Mouse (Mus musculus) kidney, embryonic 16.5 days (tissue): Measurements from ENCODE around the gene Igfals. TPM values are rescaled to one million over a fixed set of nuclear protein-coding genes. Genes with fewer than 3 reads are reported as not detected.

Experiments used
- ATAC-seq: fragments of 200-750 bp; cut with Nextera tagmentation; 2 replicates; pipeline ENCODE4 v1.8.0; 2017; ENCODE audit warnings: moderate TSS enrichment; ENCODE audit not compliant: low FRiP score, low TSS enrichment
- H3K27ac ChIP-seq: fragments of 300-500 bp; sonication (generic); 2 replicates; pipeline ENCODE4 v1.5.1; 2014; ENCODE audit warnings: low read length
- H3K27me3 ChIP-seq: fragments of 300-500 bp; sonication (generic); 2 replicates; pipeline ENCODE4 v1.6.1; 2014; ENCODE audit warnings: low read length, control low read depth, mixed read lengths; ENCODE audit not compliant: insufficient read depth
- H3K36me3 ChIP-seq: fragments of 300-500 bp; sonication (generic); 2 replicates; pipeline ENCODE4 v1.6.1; 2014; ENCODE audit warnings: low read length, control low read depth, mixed read lengths; ENCODE audit not compliant: insufficient read depth
- H3K4me1 ChIP-seq: fragments of 300-500 bp; sonication (generic); 2 replicates; pipeline ENCODE4 v1.6.1; 2014; ENCODE audit warnings: low read length, control low read depth, mixed read lengths; ENCODE audit not compliant: insufficient read depth
- H3K4me2 ChIP-seq: fragments of 300-500 bp; sonication (generic); replicated peaks from 2 replicates; pipeline ENCODE4 v1.6.1; 2014; ENCODE audit warnings: low read depth, low read length
- H3K4me3 ChIP-seq: fragments of 300-500 bp; sonication (generic); 2 replicates; pipeline ENCODE4 v1.5.1; 2014; ENCODE audit warnings: mild to moderate bottlenecking, low read length
- H3K9ac ChIP-seq: fragments of 300-500 bp; sonication (generic); replicated peaks from 2 replicates; pipeline ENCODE4 v1.6.1; 2014; ENCODE audit warnings: low read length
- H3K9me3 ChIP-seq: fragments of 300-500 bp; sonication (generic); 2 replicates; pipeline ENCODE4 v1.6.1; 2016; ENCODE audit warnings: low read length, control low read depth
- WGBS: fragments of 180-500 bp; shearing (Covaris S2); extraction: QIAGEN DNeasy Blood & Tissue Kit; methylation state at CpG from one replicate; pipeline ENCODE4 v1.1.7; 2014; 5-methylcytosine and 5-hydroxymethylcytosine counted together
- polyA plus RNA-seq: library from polyadenylated mRNA; unstranded; fragments of >200 nt; fragmentation: Nextera tagmentation; extraction: Ambion mirVana; gene quantifications from 2 replicates; pipeline ENCODE4 v1.2.1, GENCODE M21; 2015

Gene Igfals
- polyA plus RNA-seq, 1 experiment from 2014 or later = 3.1 TPM

GRCm38 (mm10) chr17:24898041-24898854 lies 32.5 kb downstream of the Igfals start:
- H3K4me3 ChIP-seq = no peak overlapping the region
- H3K27ac ChIP-seq = no peak overlapping the region
- peaks cover 30% of the 10 kb centered on the region for H3K4me1 ChIP-seq
- no peaks in the 10 kb centered on the region for H3K27me3 ChIP-seq
- no peak for ATAC-seq
- WGBS = 80% methylated on average over 4 of the region's 4 CpGs
- H3K4me2 ChIP-seq = no peak overlapping the region
- H3K9ac ChIP-seq = no peak overlapping the region; the same call in 1 of the 2 replicates
- no peaks in the 10 kb centered on the region for H3K9me3 ChIP-seq
- peaks cover 63% of the 10 kb centered on the region for H3K36me3 ChIP-seq

GRCm38 (mm10) chr17:24899153-24899552 lies 33.4 kb downstream of the Igfals start:
- Histone ChIP-seq H3K4me2 (no peak overlapping the region), H3K9me3 (no peaks in the 10 kb centered on the region), H3K27ac (no peak overlapping the region), H3K4me1 (peaks cover 24% of the 10 kb centered on the region), H3K27me3 (no peaks in the 10 kb centered on the region), H3K4me3 (no peak overlapping the region), H3K9ac (no peak overlapping the region), H3K36me3 (peaks cover 66% of the 10 kb centered on the region)
- no peak for ATAC-seq
- 89% methylated on average over 5 of the region's 5 CpGs for WGBS

- H3K4me2 ChIP-seq = no peak overlapping the region
- no peak overlapping the region for H3K27ac ChIP-seq
- WGBS = 96% methylated on average over 6 of the region's 6 CpGs
- no peak for ATAC-seq
- no peak overlapping the region for H3K4me3 ChIP-seq
- H3K36me3 ChIP-seq = peaks cover 75% of the 10 kb centered on the region
- peaks cover 21% of the 10 kb centered on the region for H3K4me1 ChIP-seq
- no peak overlapping the region for H3K9ac ChIP-seq
- H3K27me3 ChIP-seq = no peaks in the 10 kb centered on the region
- no peaks in the 10 kb centered on the region for H3K9me3 ChIP-seq
These were observed 34.2 kb downstream of the Igfals start for GRCm38 (mm10) chr17:24900014-24900413.

- Histone ChIP-seq H3K4me1 (peaks cover 8% of the 10 kb centered on the region; the same call in 1 of the 2 replicates), H3K27ac (no peak overlapping the region), H3K9me3 (no peaks in the 10 kb centered on the region), H3K4me2 (no peak overlapping the region), H3K4me3 (no peak overlapping the region), H3K9ac (no peak overlapping the region), H3K27me3 (no peaks in the 10 kb centered on the region), H3K36me3 (peaks cover 93% of the 10 kb centered on the region)
- no peak for ATAC-seq
- 93% methylated on average over 5 of the region's 5 CpGs for WGBS
These were observed 36.3 kb downstream of the Igfals start for GRCm38 (mm10) chr17:24902124-24902523.

GRCm38 (mm10) chr17:24902671-24903474 lies 37.1 kb downstream of the Igfals start:
- Histone ChIP-seq H3K9ac (no peak overlapping the region), H3K27ac (no peak overlapping the region), H3K4me2 (no peak overlapping the region), H3K9me3 (no peaks in the 10 kb centered on the region), H3K4me3 (no peak overlapping the region), H3K27me3 (no peaks in the 10 kb centered on the region), H3K4me1 (peaks cover 2% of the 10 kb centered on the region; the same call in 1 of the 2 replicates), H3K36me3 (peaks cover 98% of the 10 kb centered on the region)
- WGBS = 67% methylated on average over 9 of the region's 9 CpGs
- ATAC-seq = no peak

- ATAC-seq = no peak
- Histone ChIP-seq H3K4me2 (no peak overlapping the region), H3K27me3 (no peaks in the 10 kb centered on the region), H3K4me1 (no peaks in the 10 kb centered on the region), H3K4me3 (no peak overlapping the region), H3K9ac (no peak overlapping the region), H3K9me3 (no peaks in the 10 kb centered on the region), H3K36me3 (peaks cover 98% of the 10 kb centered on the region), H3K27ac (no peak overlapping the region)
- 92% methylated on average over 9 of the region's 9 CpGs for WGBS
These were observed 38.0 kb downstream of the Igfals start for GRCm38 (mm10) chr17:24903767-24904166.

GRCm38 (mm10) chr17:24907591-24907990 lies 41.8 kb downstream of the Igfals start:
- Histone ChIP-seq H3K27me3 (no peaks in the 10 kb centered on the region), H3K4me3 (no peak overlapping the region), H3K27ac (no peak overlapping the region), H3K4me1 (no peaks in the 10 kb centered on the region), H3K9ac (no peak overlapping the region), H3K4me2 (no peak overlapping the region), H3K9me3 (no peaks in the 10 kb centered on the region), H3K36me3 (peaks cover 88% of the 10 kb centered on the region)
- ATAC-seq = no peak
- 94% methylated on average over 2 of the region's 2 CpGs for WGBS

- Histone ChIP-seq H3K9me3 (no peaks in the 10 kb centered on the region), H3K9ac (no peak overlapping the region), H3K36me3 (peaks cover 83% of the 10 kb centered on the region), H3K4me2 (no peak overlapping the region), H3K27me3 (no peaks in the 10 kb centered on the region), H3K4me3 (no peak overlapping the region), H3K4me1 (no peaks in the 10 kb centered on the region), H3K27ac (no peak overlapping the region)
- no peak for ATAC-seq
These were observed 48.2 kb downstream of the Igfals start for GRCm38 (mm10) chr17:24913984-24914383.

GRCm38 (mm10) chr17:24923246-24923645 lies 57.4 kb downstream of the Igfals start:
- no peak overlapping the region for H3K4me3 ChIP-seq
- H3K27ac ChIP-seq = no peak overlapping the region
- H3K4me2 ChIP-seq = no peak overlapping the region
- no peaks in the 10 kb centered on the region for H3K4me1 ChIP-seq
- WGBS = 88% methylated on average over 1 of the region's 1 CpGs
- H3K9me3 ChIP-seq = no peaks in the 10 kb centered on the region
- H3K36me3 ChIP-seq = peaks cover 64% of the 10 kb centered on the region
- no peak overlapping the region for H3K9ac ChIP-seq
- ATAC-seq = no peak
- H3K27me3 ChIP-seq = no peaks in the 10 kb centered on the region

GRCm38 (mm10) chr17:24929506-24929905 lies 63.7 kb downstream of the Igfals start:
- ATAC-seq = no peak
- Histone ChIP-seq H3K27ac (no peak overlapping the region), H3K4me2 (no peak overlapping the region), H3K4me1 (peaks cover 8% of the 10 kb centered on the region; the same call in 1 of the 2 replicates), H3K4me3 (no peak overlapping the region), H3K9ac (no peak overlapping the region), H3K27me3 (no peaks in the 10 kb centered on the region), H3K36me3 (peaks cover 22% of the 10 kb centered on the region), H3K9me3 (no peaks in the 10 kb centered on the region)
- WGBS = 68% methylated on average over 1 of the region's 1 CpGs
